Mouse (Mus musculus): Measurements from ENCODE around the gene Wwtr1. TPM values are rescaled to one million over a fixed set of nuclear protein-coding genes. Genes with fewer than 3 reads are reported as not detected.

Gene Wwtr1
- polyA plus RNA-seq, 1 experiment from 2014 or later = 28.9 TPM

- Histone ChIP-seq H3K27me3 (ENCODE audit: insufficient read depth, low read length) (no peaks in the 10 kb centered on the region), H3K4me3 (replicated peaks; ENCODE audit: low read depth, low read length) (no peak overlapping the region), H3K4me2 (ENCODE audit: low read length) (no peak overlapping the region), H3K9me3 (replicated peaks; ENCODE audit: low read length) (no peaks in the 10 kb centered on the region), H3K4me1 (replicated peaks; ENCODE audit: insufficient read depth, low read length) (no peaks in the 10 kb centered on the region), H3K9ac (ENCODE audit: low read depth, low read length) (no peak overlapping the region), H3K36me3 (ENCODE audit: insufficient read depth, low read length) (no peaks in the 10 kb centered on the region), H3K27ac (no peak overlapping the region)
- ATAC-seq (replicated peaks; ENCODE audit: low FRiP score, low read depth) = no peak
- 81% methylated on average over 10 of the region's 10 CpGs for WGBS
- no peak for TF ChIP-seq CTCF (IDR thresholded peaks at IDR 0.05; ENCODE audit: low read depth)
- DNase-seq (ENCODE audit: low spot score) = no peak
These were observed 21.4 kb downstream of the Wwtr1 start for GRCm38 (mm10) chr3:57554124-57554889.

GRCm38 (mm10) chr3:57553108-57553507 is 22.6 kb downstream of the Wwtr1 start:
- H3K4me2 ChIP-seq (ENCODE audit: low read length) = no peak overlapping the region
- DNase-seq (ENCODE audit: low spot score) = no peak
- H3K4me3 ChIP-seq (replicated peaks; ENCODE audit: low read depth, low read length) = no peak overlapping the region
- H3K27ac ChIP-seq = no peak overlapping the region
- H3K36me3 ChIP-seq (ENCODE audit: insufficient read depth, low read length) = no peaks in the 10 kb centered on the region
- no peak for ATAC-seq (replicated peaks; ENCODE audit: low FRiP score, low read depth)
- no peak for TF ChIP-seq CTCF (IDR thresholded peaks at IDR 0.05; ENCODE audit: low read depth)
- no peaks in the 10 kb centered on the region for H3K4me1 ChIP-seq (replicated peaks; ENCODE audit: insufficient read depth, low read length)
- H3K9ac ChIP-seq (ENCODE audit: low read depth, low read length) = no peak overlapping the region
- WGBS = 96% methylated on average over 5 of the region's 5 CpGs
- no peaks in the 10 kb centered on the region for H3K27me3 ChIP-seq (ENCODE audit: insufficient read depth, low read length)
- no peaks in the 10 kb centered on the region for H3K9me3 ChIP-seq (replicated peaks; ENCODE audit: low read length)

DNA sequence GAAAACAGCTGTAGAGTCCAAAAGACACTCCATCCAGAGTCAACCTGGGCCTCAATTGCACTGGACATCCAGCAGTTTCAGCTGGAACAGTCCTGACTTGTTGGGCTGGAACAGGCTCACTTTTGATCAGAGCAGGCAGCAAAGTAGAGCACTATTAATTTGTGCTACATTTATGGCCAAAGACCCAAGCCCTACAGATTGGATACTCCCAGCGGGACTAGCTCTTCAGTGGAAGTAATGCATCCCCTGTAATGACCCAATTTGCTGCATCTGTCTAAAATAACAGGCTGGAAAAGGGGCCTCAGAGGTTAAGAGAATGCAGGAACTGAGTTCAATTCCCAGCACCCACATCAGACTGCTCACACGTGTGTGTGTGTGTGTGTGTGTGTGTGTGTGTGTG is 24.5 kb downstream of the Wwtr1 start:
- no peaks in the 10 kb centered on the region for H3K27me3 ChIP-seq (ENCODE audit: insufficient read depth, low read length)
- H3K27ac ChIP-seq = no peak overlapping the region
- no peak for DNase-seq (ENCODE audit: low spot score)
- no peak overlapping the region for H3K4me2 ChIP-seq (ENCODE audit: low read length)
- no peak for ATAC-seq (replicated peaks; ENCODE audit: low FRiP score, low read depth)
- H3K4me3 ChIP-seq (replicated peaks; ENCODE audit: low read depth, low read length) = no peak overlapping the region
- 61% methylated on average over 2 of the region's 2 CpGs for WGBS
- H3K4me1 ChIP-seq (replicated peaks; ENCODE audit: insufficient read depth, low read length) = no peaks in the 10 kb centered on the region
- TF ChIP-seq CTCF (IDR thresholded peaks at IDR 0.05; ENCODE audit: low read depth) = no peak
- H3K9ac ChIP-seq (ENCODE audit: low read depth, low read length) = no peak overlapping the region
- no peaks in the 10 kb centered on the region for H3K9me3 ChIP-seq (replicated peaks; ENCODE audit: low read length)
- no peaks in the 10 kb centered on the region for H3K36me3 ChIP-seq (ENCODE audit: insufficient read depth, low read length)

GRCm38 (mm10) chr3:57550468-57551185 is 25.1 kb downstream of the Wwtr1 start:
- no peaks in the 10 kb centered on the region for H3K9me3 ChIP-seq (replicated peaks; ENCODE audit: low read length)
- H3K4me1 ChIP-seq (replicated peaks; ENCODE audit: insufficient read depth, low read length) = no peaks in the 10 kb centered on the region
- no peak for TF ChIP-seq CTCF (IDR thresholded peaks at IDR 0.05; ENCODE audit: low read depth)
- no peak overlapping the region for H3K4me2 ChIP-seq (ENCODE audit: low read length)
- 82% methylated on average over 5 of the region's 5 CpGs for whole genome bisulfite sequencing
- DNase-seq (ENCODE audit: low spot score) (no peak), ATAC-seq (replicated peaks; ENCODE audit: low FRiP score, low read depth) (no peak)
- no peaks in the 10 kb centered on the region for H3K27me3 ChIP-seq (ENCODE audit: insufficient read depth, low read length)
- H3K27ac ChIP-seq = no peak overlapping the region
- H3K4me3 ChIP-seq (replicated peaks; ENCODE audit: low read depth, low read length) = no peak overlapping the region
- H3K9ac ChIP-seq (ENCODE audit: low read depth, low read length) = no peak overlapping the region
- H3K36me3 ChIP-seq (ENCODE audit: insufficient read depth, low read length) = no peaks in the 10 kb centered on the region

GRCm38 (mm10) chr3:57544154-57544553 is 31.6 kb downstream of the Wwtr1 start:
- peak; percentile 36 for DNase-seq (ENCODE audit: low spot score)
- no peaks in the 10 kb centered on the region for H3K27me3 ChIP-seq (ENCODE audit: insufficient read depth, low read length)
- no peak overlapping the region for H3K9ac ChIP-seq (ENCODE audit: low read depth, low read length)
- H3K4me2 ChIP-seq (ENCODE audit: low read length) = no peak overlapping the region
- no peaks in the 10 kb centered on the region for H3K4me1 ChIP-seq (replicated peaks; ENCODE audit: insufficient read depth, low read length)
- 58% methylated on average over 9 of the region's 9 CpGs for WGBS
- H3K36me3 ChIP-seq (ENCODE audit: insufficient read depth, low read length) = no peaks in the 10 kb centered on the region
- peak overlapping the region; percentile 36; the same call in 1 of the 2 replicates for H3K27ac ChIP-seq
- no peak for TF ChIP-seq CTCF (IDR thresholded peaks at IDR 0.05; ENCODE audit: low read depth)
- no peak overlapping the region for H3K4me3 ChIP-seq (replicated peaks; ENCODE audit: low read depth, low read length)
- no peak for ATAC-seq (replicated peaks; ENCODE audit: low FRiP score, low read depth)
- H3K9me3 ChIP-seq (replicated peaks; ENCODE audit: low read length) = no peaks in the 10 kb centered on the region

DNA sequence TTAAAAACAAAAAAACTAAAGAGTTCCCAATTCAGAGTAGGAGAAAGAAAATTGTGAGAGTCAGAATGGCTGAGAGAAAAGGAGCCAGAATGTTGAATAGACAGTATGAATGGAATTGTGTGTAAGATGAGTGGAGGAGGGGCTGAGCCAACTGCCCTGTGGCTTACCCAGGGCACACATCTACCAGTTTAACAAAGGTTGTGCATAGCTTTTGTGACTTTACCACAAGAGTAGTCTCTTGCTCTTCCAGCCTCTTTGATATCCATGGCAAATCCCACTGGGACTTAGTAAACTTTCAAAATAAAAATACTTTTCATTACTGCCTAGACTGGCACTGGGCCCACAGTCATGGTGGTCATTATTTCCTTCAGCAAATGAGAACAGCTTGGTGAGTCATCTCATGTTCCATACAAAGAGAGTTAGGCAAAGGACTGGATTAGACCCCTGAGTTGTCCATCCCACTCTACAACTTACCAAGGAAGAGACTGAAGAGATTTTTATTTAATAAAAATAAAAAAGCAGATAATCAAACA is 32.8 kb downstream of the Wwtr1 start:
- DNase-seq (ENCODE audit: low spot score) = no peak
- Histone ChIP-seq H3K4me1 (replicated peaks; ENCODE audit: insufficient read depth, low read length) (no peaks in the 10 kb centered on the region), H3K9ac (ENCODE audit: low read depth, low read length) (no peak overlapping the region), H3K27ac (no peak overlapping the region), H3K36me3 (ENCODE audit: insufficient read depth, low read length) (no peaks in the 10 kb centered on the region), H3K27me3 (ENCODE audit: insufficient read depth, low read length) (no peaks in the 10 kb centered on the region), H3K9me3 (replicated peaks; ENCODE audit: low read length) (no peaks in the 10 kb centered on the region), H3K4me2 (ENCODE audit: low read length) (no peak overlapping the region), H3K4me3 (replicated peaks; ENCODE audit: low read depth, low read length) (no peak overlapping the region)
- TF ChIP-seq CTCF (IDR thresholded peaks at IDR 0.05; ENCODE audit: low read depth) = no peak
- no peak for ATAC-seq (replicated peaks; ENCODE audit: low FRiP score, low read depth)

Data from kidney, postnatal 0 days (tissue).